Mouse (Mus musculus) fat pad, adult 2 months (tissue): ENCODE data around the gene Gas8.
"Not testable (repeated sequence)": the region's sequence is repeated elsewhere in the genome, so short reads cannot be mapped to it uniquely, and the experiment has no call there.

Experiments
- DNase-seq: peaks from one replicate; pipeline ENCODE4 v3.0.0-alpha.2; 2011; ENCODE audit warnings: low read depth, low spot score; ENCODE audit errors: extremely low read depth

Gene Gas8

DNA sequence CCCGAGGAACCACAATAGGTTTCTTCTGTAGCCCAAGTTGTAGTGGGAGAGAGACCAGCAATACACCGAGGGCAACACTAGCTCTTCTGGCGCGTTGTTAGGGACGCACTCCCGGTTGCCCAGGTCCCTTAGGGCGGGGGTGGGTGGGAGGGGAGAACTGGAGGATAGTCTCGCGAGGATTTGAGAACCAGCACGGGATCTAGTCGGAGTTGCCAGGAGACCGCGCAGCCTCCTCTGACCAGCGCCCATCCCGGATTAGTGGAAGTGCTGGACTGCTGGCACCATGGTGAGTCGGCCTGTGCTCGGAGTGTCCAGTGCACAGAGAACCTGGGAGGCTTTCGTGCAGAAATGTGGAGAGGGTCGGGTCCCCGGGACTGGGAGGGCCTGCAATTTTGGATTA is at the start of gene Gas8:
Gene Gas8 (plus strand): TSS at position 168 of the 400 bp plus-strand sequence.
- DNase-seq, result peak; percentile 43

DNA sequence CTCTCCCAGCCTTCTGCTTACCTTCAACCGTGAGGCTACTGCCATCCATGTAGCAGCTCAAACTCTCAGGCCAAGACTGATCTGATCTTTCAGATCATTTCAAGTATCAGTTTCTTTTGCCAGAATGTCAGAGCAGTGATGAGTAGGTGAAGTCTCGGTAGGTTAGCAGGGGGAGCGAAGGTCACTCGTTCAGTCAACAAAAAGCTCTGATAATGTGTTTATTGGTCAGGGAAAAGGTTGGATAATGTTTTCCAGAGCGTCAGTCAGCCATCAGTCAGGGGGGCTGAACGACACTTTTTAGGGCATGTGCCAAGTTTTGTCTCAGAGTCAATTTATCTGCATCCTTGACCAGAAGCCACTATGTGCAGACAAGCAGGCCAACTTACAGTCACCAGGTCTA is 45.6 kb upstream of the Gas8 start:
- DNase-seq, result not testable (repeated sequence)

- DNase-seq, result not testable (repeated sequence)
Measured at GRCm38 (mm10) chr8:123474549-123474948, 44.1 kb upstream of the Gas8 start.

- DNase-seq, result no peak
Measured at GRCm38 (mm10) chr8:123476911-123477736, 41.5 kb upstream of the Gas8 start.

DNA sequence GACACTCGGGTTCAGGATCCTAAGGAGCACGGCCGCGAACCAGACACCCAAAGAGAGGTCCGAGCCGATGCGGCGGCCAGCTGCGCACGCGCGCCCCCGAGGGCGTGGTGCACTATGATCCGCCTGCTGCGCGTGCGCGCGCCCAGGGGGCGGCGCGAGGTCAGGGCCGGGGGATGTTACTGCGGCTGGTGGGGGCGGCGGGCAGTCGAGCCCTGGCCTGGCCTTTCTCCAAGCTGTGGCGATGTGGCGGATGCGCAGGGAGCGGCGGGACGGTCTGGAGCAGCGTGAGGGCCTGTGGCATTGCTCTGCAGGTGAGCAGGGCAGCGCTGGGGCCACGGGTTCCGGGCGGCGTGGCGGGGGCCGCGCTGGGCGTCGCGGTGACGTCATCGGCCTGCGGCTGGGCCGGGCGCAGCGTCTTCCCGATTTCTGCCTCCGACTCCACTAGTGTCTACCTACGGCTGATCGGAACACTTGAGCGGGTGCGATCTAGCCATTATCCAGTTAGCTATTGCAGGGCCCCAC is 40.8 kb upstream of the Gas8 start, which contains the start of gene Afg3l1:
Gene Afg3l1 (plus strand): TSS at position 167 of the 522 bp plus-strand sequence.
- no peak for DNase-seq

- DNase-seq, result no peak
Measured at GRCm38 (mm10) chr8:123478456-123479218, 40.0 kb upstream of the Gas8 start.

DNA sequence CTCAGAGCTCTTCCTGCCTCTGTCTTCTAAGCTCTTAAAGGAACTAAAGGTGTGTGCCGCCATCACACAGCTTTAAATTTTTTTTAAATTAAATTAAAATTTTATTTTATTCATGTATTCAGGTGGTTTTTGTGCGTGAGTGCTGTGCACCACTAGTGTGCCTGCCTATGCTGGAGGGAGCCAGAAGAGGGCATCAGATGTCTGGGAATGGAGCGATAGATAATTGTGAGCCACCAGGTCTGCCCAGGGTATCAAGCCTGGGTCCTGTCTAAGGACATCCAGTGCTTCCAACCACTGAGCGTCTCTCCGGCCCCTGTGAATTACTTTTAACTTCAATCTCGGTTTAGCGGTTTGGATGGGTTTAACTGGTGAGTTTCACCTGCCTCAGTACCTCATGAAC is 36.0 kb upstream of the Gas8 start:
- DNase-seq, result no peak

DNA sequence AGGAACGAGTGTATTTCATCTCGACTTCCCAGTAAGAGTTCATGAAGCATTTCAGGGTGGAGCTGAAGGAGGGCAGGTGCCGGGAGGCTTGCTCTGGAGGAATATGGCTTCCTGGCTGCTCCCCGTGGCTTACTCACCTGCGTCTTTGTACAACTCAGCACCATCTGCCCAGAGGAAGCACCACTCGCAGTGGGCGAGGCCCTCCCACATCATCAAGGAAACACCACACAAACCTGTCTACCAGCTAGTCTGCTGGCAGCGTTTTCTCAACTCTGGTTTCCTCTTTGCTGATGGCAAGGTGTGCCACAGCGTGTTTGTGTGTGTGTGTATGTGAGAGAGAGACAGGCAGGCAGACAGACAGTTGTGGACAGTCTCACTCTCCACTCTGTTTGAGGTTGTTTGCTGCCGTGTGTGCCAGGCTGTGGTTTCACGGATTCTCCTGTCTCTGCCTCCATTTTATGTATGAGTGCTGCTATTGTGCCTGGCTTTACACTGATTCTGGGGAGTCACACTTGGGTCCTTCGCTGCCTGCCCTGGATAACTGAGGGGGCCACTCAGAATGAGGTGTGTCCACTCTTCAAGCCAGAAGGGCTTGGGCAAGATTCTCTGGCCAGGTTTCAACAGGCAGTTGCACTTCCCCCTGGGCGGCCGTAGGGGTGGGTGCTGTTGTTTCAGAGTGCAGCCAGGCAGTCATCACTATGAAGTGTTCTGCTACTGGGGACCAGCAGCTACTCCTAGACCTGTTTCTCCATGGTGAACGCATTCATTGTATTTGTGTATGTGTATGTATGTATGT is 27.2 kb upstream of the Gas8 start:
- no peak for DNase-seq

- DNase-seq, result no peak
Measured at GRCm38 (mm10) chr8:123492898-123493297, 25.7 kb upstream of the Gas8 start.

GRCm38 (mm10) chr8:123497699-123498098 is 20.9 kb upstream of the Gas8 start:
- DNase-seq, result no peak

- DNase-seq, result no peak
Measured at GRCm38 (mm10) chr8:123498963-123499362, 19.7 kb upstream of the Gas8 start.

DNA sequence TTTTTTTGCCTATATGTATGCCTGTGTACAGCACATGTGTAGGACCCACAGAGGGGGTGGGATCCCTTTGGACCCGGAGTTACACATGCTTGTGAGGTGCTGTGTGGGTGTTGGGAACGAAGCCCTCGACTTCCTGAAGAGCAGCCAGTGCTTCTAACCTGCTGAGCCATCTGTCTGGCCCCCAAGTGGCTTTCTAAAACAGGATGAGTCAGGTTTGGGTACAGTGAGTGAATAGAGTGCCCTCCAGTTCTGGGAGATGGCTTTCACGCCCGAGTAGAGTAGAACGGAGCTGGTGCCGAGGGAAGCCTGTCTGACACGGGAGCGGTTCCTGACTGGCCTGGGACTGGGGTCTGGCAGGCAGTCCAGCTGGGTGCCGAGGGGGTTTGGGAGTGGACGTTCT is 19.1 kb upstream of the Gas8 start:
- no peak for DNase-seq

- DNase-seq, result no peak
Measured at GRCm38 (mm10) chr8:123502192-123502591, 16.4 kb upstream of the Gas8 start.

DNA sequence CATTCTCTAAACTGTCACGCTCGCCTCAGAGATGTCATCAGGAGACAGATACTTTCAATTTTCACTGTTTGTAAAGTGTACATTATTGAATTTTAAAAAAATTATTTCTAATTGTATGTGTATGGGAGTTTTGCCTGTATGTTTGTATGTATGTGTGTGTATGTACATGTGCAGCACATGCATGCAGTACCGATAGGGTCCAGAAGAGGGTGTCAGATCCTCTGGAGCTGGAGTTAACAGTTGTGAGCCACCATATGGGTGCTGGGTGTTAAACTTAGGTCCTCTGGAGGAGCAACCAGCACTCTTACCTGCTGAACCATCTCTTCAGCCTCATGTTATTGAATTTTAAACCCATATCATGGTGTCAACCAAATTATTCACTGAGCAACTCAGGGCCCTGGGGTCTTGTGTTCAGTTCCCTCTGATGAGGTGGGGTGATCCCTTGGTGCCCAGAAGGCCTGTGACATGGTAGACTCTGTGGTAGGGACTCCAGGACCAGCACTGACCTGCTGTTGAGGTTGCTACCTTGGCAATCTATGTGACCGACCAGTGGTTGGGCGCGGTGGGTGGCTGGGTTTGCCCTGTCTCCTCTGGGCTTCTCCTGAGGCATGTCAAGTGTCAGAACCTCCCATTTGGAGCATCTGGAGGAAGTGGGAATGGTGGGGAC is 14.7 kb upstream of the Gas8 start:
- no peak for DNase-seq

DNA sequence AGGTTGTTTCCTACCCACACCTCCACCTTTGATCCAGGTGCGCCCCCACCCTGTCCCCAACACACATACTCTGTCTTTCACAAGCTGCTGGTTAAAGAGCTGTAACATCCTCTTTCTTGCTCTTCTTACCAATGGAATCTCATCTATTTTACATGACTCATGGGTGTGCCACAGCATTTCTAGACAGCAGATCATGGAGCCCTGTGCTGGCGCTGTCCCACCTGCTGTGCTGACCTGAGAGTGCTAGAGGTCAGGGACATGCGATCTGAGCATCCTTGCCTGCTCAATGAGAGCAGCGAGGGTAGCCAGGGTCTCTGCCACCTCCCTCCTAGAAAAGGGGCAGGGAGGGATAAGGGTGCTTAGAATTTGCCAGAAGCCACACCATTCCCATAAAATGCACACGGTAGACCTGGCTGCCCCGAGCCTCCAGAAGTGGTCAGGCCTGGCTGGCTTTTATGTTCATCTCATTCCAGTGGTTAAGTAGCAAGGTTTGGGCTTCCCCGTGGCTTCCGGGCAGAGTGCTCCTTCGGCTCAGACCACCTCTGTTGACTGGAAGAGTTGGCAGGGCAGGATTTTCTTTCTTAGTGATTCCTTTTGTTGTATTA is 13.9 kb upstream of the Gas8 start:
- no peak for DNase-seq

- DNase-seq, result no peak
Measured at GRCm38 (mm10) chr8:123505267-123505666, 13.4 kb upstream of the Gas8 start.

DNA sequence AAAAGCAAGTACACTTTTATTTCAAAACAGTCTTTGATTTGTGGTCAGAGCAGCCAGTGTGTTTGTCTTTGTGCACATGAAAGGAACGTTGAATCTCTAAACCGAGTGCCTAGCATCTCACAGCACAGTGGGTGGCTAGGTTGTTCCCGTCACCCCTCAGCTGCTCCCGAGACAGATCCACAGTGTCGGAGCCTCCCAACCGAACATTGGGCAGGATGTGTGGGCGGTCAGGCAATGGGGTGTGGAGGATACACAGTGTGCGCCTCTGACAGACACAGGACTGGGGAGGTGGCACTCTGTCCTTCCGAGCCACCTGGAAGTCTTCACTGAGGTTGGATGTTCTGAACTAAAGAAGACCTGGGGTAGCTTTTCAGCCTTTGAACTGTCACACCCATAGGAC is 12.9 kb upstream of the Gas8 start:
- no peak for DNase-seq

GRCm38 (mm10) chr8:123507153-123507552 is 11.5 kb upstream of the Gas8 start:
- no peak for DNase-seq

- DNase-seq, result no peak
Measured at GRCm38 (mm10) chr8:123510819-123511218, 7.8 kb upstream of the Gas8 start.

GRCm38 (mm10) chr8:123514136-123514535 is 4.5 kb upstream of the Gas8 start:
- no peak for DNase-seq
